Mouse (Mus musculus) heart, embryonic 14.5 days (tissue): ENCODE results near the gene Txndc17. TPM values are rescaled to one million over a fixed set of nuclear protein-coding genes. Genes with fewer than 3 reads are reported as not detected.

Experiments used
- ATAC-seq: fragments of 200-750 bp; cut with Nextera tagmentation; 2 replicates; pipeline ENCODE4 v1.8.0; 2017; ENCODE audit warnings: low read depth, moderate TSS enrichment; ENCODE audit not compliant: insufficient number of reproducible peaks, insufficient read depth, low FRiP score
- H3K27ac ChIP-seq, 2 experiments: fragments of 200-500 bp in 1 of 2; fragments of 300-500 bp in 1 of 2; sonication (generic) in 1 of 2; replicated peaks in 1 of 2; 2 replicates each; pipeline ENCODE4 v1.5.1; 2012 to 2014; ENCODE audit warnings: low read depth in 2 of 2, low read length in 2 of 2, control low read depth in 1 of 2, mild to moderate bottlenecking in 1 of 2, mixed read lengths in 1 of 2; ENCODE audit not compliant: control insufficient read depth in 1 of 2, insufficient read depth in 1 of 2
- H3K27me3 ChIP-seq: fragments of 300-500 bp; sonication (generic); 2 replicates; pipeline ENCODE4 v1.6.1; 2014; ENCODE audit warnings: mild to moderate bottlenecking, low read length, control low read depth; ENCODE audit not compliant: control insufficient read depth, insufficient read depth
- H3K36me3 ChIP-seq: fragments of 300-500 bp; sonication (generic); 2 replicates; pipeline ENCODE4 v1.6.1; 2014; ENCODE audit warnings: mild to moderate bottlenecking, control low read depth, low read length, mixed read lengths; ENCODE audit not compliant: control insufficient read depth, insufficient read depth
- H3K4me1 ChIP-seq, 2 experiments: fragments of 200-500 bp in 1 of 2; fragments of 300-500 bp in 1 of 2; sonication (generic) in 1 of 2; 2 replicates each; pipeline ENCODE4 v1.6.1; 2012 to 2014; ENCODE audit warnings: low read length in 2 of 2, control low read depth in 1 of 2, mixed read lengths in 1 of 2; ENCODE audit not compliant: control insufficient read depth in 2 of 2, insufficient read depth in 2 of 2
- H3K4me2 ChIP-seq: fragments of 300-500 bp; sonication (generic); 2 replicates; pipeline ENCODE4 v1.6.1; 2014; ENCODE audit warnings: mild to moderate bottlenecking, low read length
- H3K4me3 ChIP-seq, 2 experiments: fragments of 200-500 bp in 1 of 2; fragments of 300-500 bp in 1 of 2; sonication (generic) in 1 of 2; 2 replicates each; pipeline ENCODE4 v1.5.1; 2012 to 2014; ENCODE audit warnings: low read length in 2 of 2, mild to moderate bottlenecking in 2 of 2, control low read depth in 1 of 2, low read depth in 1 of 2, moderate library complexity in 1 of 2; ENCODE audit not compliant: control insufficient read depth in 1 of 2, insufficient read depth in 1 of 2
- H3K9ac ChIP-seq: fragments of 300-500 bp; sonication (generic); 2 replicates; pipeline ENCODE4 v1.6.1; 2014; ENCODE audit warnings: mild to moderate bottlenecking, low read length
- H3K9me3 ChIP-seq: fragments of 300-500 bp; sonication (generic); 2 replicates; pipeline ENCODE4 v1.6.1; 2016; ENCODE audit warnings: low read length, control low read depth; ENCODE audit not compliant: control insufficient read depth
- WGBS: fragments of 180-500 bp; shearing (Covaris S2); extraction: QIAGEN DNeasy Blood & Tissue Kit; methylation state at CpG from one replicate; pipeline ENCODE4 v1.1.7; 2014; 5-methylcytosine and 5-hydroxymethylcytosine counted together
- polyA plus RNA-seq: library from polyadenylated mRNA; unstranded; fragments of >200 nt; fragmentation: Nextera tagmentation; extraction: Ambion mirVana; gene quantifications from 2 replicates; pipeline ENCODE4 v1.2.1, GENCODE M21; 2014

Gene Txndc17
- polyA plus RNA-seq, 1 experiment from 2014 or later, result 177 TPM

GRCm38 (mm10) chr11:72240062-72240860 lies 32.9 kb downstream of the Txndc17 start:
- Histone ChIP-seq H3K4me2 (no peak overlapping the region), H3K27ac (no peak overlapping the region), H3K9ac (no peak overlapping the region), H3K4me1 (no peaks in the 10 kb centered on the region), H3K9me3 (no peaks in the 10 kb centered on the region), H3K36me3 (no peaks in the 10 kb centered on the region), H3K4me3 (no peak overlapping the region), H3K27me3 (no peaks in the 10 kb centered on the region)
- 59% methylated on average over 4 of the region's 4 CpGs for WGBS
- no peak for ATAC-seq

- Histone ChIP-seq H3K36me3 (no peaks in the 10 kb centered on the region), H3K27me3 (no peaks in the 10 kb centered on the region), H3K9me3 (no peaks in the 10 kb centered on the region), H3K4me1 (no peaks in the 10 kb centered on the region), H3K4me2 (no peak overlapping the region), H3K4me3 (no peak overlapping the region), H3K27ac (no peak overlapping the region), H3K9ac (no peak overlapping the region)
- ATAC-seq, result no peak
- WGBS, result 73% methylated on average over 8 of the region's 8 CpGs
Measured at GRCm38 (mm10) chr11:72245196-72245753, 37.9 kb downstream of the Txndc17 start.

GRCm38 (mm10) chr11:72255629-72256028 lies 48.3 kb downstream of the Txndc17 start:
- no peaks in the 10 kb centered on the region for H3K4me1 ChIP-seq
- H3K27me3 ChIP-seq, result peaks cover under 1% of the 10 kb centered on the region; the same call in 1 of the 2 replicates
- H3K9ac ChIP-seq, result no peak overlapping the region
- H3K36me3 ChIP-seq, result no peaks in the 10 kb centered on the region
- no peaks in the 10 kb centered on the region for H3K9me3 ChIP-seq
- no peak overlapping the region for H3K27ac ChIP-seq
- WGBS, result 92% methylated on average over 4 of the region's 4 CpGs
- H3K4me2 ChIP-seq, result no peak overlapping the region
- no peak for ATAC-seq
- no peak overlapping the region for H3K4me3 ChIP-seq

GRCm38 (mm10) chr11:72256441-72256840 lies 49.1 kb downstream of the Txndc17 start:
- 80% methylated on average over 2 of the region's 2 CpGs for WGBS
- H3K27ac ChIP-seq, result no peak overlapping the region
- ATAC-seq, result no peak
- H3K4me1 ChIP-seq, result no peaks in the 10 kb centered on the region
- no peaks in the 10 kb centered on the region for H3K9me3 ChIP-seq
- H3K36me3 ChIP-seq, result no peaks in the 10 kb centered on the region
- H3K4me2 ChIP-seq, result no peak overlapping the region
- H3K4me3 ChIP-seq, result no peak overlapping the region
- no peaks in the 10 kb centered on the region; the same call in 1 of the 2 replicates for H3K27me3 ChIP-seq
- H3K9ac ChIP-seq, result no peak overlapping the region

Other genes starting within 250 kb of the Txndc17 start
- 0.22 and 0.36 TPM in 2 replicates for gene Aipl1, start 170.0 kb upstream of the Txndc17 start, polyA plus RNA-seq
- gene Pimreg, start 165.5 kb upstream of the Txndc17 start, polyA plus RNA-seq, result 76.4 and 76.9 TPM in 2 replicates
- gene Pitpnm3, start 71.8 kb upstream of the Txndc17 start, polyA plus RNA-seq, result 0.26 and 0.39 TPM in 2 replicates
- not detected in 2 replicates for gene Gm43951, start 707 bp upstream of the Txndc17 start, polyA plus RNA-seq
- gene 4933427D14Rik, start 88 bp upstream of the Txndc17 start, polyA plus RNA-seq, result 6.1 and 6.5 TPM in 2 replicates
- gene Med31, start 8.0 kb downstream of the Txndc17 start, polyA plus RNA-seq, result 29.9 and 33.2 TPM in 2 replicates
- 0.19 and 0.34 TPM in 2 replicates for gene Slc13a5, start 59.7 kb downstream of the Txndc17 start, polyA plus RNA-seq
- gene Xaf1, start 94.1 kb downstream of the Txndc17 start, polyA plus RNA-seq, result 8.0 and 8.9 TPM in 2 replicates
- not detected in 2 replicates for gene Fbxo39, start 106.9 kb downstream of the Txndc17 start, polyA plus RNA-seq
- 0.19 and 0.28 TPM in 2 replicates for gene Tekt1, start 154.9 kb downstream of the Txndc17 start, polyA plus RNA-seq
- 116 and 122 TPM in 2 replicates for gene Smtnl2, start 204.2 kb downstream of the Txndc17 start, polyA plus RNA-seq
- not detected in 2 replicates for gene Ggt6, start 228.0 kb downstream of the Txndc17 start, polyA plus RNA-seq
- 61.9 and 64.7 TPM in 2 replicates for gene Mybbp1a, start 233.8 kb downstream of the Txndc17 start, polyA plus RNA-seq